Mouse (Mus musculus): ENCODE measurements at regions not wholly inside any gene's neighbourhood (a gene's known extent, or its start where the extent isn't known, plus 50 kb on each side); places are given as distances from the start of the nearest gene placed in this dataset.

- DNase-seq (ENCODE audit: low spot score), result no peak
Observed at GRCm38 (mm10) chr5:26338191-26338590, 80.7 kb downstream of the Gm7361 start.

DNA sequence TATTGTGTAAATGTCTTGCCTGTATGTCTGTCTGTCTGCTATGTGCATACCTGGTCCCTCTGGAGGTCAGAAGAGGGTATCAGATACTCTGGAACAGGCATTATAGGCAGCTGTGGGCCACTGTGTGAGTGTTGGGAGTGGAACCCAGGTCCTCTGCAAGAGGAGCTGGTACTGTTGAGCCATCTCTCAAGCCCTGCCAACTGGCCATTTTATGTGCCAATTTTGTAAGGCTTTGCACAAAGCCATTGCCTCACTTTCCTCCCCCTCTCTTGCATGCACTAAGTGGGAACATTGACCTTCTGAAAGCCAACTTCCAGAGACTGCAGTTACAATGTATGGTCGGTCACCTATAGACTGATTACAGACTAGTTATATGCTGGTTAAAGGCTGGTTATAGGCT is 81.8 kb downstream of the Gm7361 start:
- no peak for DNase-seq (ENCODE audit: low spot score)

- DNase-seq (ENCODE audit: low spot score), result no peak
Observed at GRCm38 (mm10) chr5:26355156-26355555, 97.7 kb downstream of the Gm7361 start.

GRCm38 (mm10) chr5:26359082-26359481 is 101.6 kb downstream of the Gm7361 start:
- DNase-seq (ENCODE audit: low spot score), result no peak

DNA sequence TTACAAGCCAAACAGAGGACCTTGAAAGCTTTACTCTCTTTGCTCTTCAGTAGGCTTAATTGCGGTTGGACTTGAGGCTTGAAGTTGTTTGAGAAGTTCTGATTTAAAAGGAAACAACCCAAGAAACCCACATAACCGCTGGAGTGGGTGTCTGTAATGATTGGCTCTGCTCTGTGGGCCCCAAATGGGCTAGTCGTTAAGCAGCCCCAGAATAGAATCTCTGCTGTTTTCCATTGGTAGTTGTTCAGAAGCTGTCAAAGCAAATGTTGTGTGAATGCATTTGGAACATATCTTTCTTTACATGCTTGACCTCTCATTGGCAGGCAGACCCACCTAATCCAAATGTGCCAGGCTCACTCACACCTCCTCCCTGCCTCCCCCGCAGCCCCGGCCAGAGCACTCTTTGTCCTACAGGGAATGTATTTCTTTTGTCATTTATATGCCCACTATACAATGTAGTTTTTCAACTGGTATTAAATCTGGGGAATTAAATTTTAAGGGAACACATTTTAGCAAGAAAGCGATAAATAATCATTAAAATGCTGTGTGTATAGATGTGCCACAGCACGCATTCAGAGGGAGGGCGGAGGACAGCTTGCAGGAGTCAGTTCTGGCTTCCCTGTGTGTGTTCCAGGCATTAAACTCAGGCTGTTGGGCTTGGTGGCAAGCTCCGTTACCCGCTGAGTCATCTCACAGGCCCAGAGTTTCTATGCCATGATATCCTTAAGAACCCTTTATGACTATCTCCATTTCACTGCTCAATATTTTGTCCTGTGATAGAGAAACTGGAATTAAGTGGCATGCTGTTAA is 116.9 kb downstream of the Gm7361 start:
- no peak for DNase-seq (ENCODE audit: low spot score)

DNA sequence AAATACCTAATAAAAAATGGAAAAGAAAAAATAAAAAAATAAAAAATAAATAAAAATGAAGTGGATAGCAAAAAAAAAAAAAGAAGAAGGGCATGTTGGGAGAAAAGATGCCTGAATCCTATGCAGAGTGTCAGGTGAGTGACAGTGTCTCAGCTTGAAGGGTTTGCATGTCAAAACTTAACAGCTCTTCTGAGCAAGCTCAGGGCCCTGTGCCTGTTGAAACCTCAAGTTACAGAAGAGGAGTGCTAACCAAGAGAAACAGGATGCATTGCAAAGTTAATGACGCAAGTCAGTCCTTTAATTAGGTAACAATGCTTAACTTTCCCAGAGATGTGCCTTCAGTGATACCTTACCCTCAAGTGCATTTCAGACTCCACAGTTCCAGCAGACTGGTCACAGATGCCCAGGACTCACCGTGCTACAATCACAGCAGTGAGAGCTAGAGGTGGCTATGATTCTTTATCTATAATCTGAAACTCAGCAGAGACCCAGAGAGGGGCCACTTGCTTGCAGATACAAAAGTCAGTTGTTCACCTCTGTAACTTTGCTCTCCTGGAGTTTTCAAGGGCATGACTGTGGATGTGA is 149.7 kb downstream of the Gm7361 start:
- DNase-seq (ENCODE audit: low spot score), result no peak

DNA sequence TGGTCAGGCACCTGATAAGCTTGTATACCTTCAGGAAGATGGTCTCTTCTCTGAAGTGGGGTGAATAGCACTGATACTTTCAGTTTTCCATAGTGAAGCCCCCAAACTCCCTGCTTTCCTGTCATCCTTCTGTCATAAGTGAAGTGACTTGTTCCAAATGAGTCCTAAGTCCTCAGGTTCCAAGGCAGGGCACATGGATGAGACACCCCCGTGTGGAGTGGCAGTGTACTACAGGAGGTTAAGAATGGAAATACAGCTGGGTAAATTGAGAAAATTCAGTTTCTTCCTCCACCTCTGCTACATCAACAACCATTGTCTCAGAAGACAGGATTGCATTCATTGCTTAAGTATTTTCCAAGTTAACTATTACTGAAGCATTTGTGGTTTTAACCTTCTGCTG is 155.7 kb downstream of the Gm7361 start:
- no peak for DNase-seq (ENCODE audit: low spot score)

- DNase-seq (ENCODE audit: low spot score), result no peak
Observed at GRCm38 (mm10) chr5:26444331-26445200, 187.1 kb downstream of the Gm7361 start.

DNA sequence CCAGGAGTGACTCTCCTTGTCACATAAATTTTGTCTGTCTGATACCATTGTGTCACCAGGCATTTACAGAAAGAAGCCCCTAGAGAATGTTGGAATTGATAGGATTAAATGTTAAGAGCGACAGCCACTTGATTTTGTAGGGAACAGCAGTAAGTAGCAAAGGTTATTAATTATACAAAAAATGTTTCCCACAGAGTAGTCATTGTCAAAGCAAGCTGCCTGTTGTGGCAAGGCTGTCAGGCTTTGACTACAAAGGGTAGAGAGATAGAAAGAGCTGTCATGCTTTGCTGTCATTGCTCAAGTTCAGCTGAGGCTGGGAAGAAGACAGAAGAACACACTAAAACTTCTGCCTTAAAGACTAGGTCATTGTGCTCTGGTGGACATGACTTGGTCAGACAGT is 193.8 kb downstream of the Gm7361 start:
- no peak for DNase-seq (ENCODE audit: low spot score)

DNA sequence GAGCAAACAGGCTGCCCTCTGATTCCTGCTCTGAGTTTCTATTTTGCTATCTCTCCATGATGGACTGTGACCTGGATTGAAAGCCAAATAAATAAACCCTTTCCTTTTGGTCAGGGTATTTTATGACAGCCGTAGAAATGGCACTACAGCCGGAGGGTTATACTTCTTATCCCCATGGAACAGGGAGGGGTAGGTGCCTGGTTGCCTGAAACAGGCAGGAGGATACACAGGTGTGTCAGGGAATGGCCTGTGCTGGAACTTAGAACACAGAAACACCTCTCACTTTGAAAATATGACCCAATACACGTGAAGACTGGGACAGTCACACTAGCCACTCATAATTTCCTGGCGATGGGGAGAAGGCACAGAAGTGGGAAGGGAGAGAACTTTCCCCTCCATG is 200.1 kb downstream of the Gm7361 start:
- DNase-seq (ENCODE audit: low spot score), result no peak

DNA sequence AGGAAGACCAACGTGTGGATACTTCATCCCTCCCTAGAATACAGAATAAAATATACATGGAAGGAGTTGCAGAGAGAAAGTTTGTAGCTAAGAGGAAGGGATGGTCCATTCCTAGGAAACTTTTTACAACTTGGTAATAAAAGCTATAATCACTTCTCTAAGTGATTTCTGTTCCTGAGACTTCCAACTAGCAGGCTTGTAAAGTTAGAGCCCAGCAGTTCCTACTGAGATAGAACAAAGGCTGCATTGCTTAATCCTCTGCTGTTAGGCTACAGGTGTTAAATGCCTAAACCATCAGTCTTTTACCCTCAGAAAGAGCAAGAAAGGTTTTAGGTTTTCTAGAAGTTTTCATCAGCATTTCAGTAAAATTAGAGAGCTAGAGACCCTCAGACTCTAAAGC is 209.2 kb downstream of the Gm7361 start:
- DNase-seq (ENCODE audit: low spot score), result no peak

GRCm38 (mm10) chr5:26485726-26486125 is 228.2 kb downstream of the Gm7361 start:
- DNase-seq (ENCODE audit: low spot score), result no peak

DNA sequence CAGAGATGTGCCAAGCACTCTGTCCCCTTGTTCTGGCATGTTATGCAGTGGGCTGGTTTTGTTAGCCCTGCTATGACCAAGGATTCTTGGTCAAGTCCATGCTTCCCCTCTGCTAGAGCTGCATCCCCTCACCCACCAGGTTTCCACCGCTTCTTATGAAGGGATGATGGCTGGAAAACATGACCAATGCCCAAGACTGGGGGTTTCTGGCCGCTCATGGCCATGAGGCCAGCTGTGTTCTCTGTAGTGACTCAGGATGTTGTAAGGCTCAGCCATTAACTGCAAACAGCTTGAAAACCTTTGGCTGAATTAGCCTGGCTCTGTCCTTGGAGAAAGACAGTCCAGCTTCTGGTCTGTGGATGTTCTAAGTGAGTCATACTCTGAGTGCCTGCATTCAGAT is 236.5 kb downstream of the Gm7361 start:
- no peak for DNase-seq (ENCODE audit: low spot score)

GRCm38 (mm10) chr5:26497641-26498430 is 240.3 kb downstream of the Gm7361 start:
- DNase-seq (ENCODE audit: low spot score), result no peak

DNA sequence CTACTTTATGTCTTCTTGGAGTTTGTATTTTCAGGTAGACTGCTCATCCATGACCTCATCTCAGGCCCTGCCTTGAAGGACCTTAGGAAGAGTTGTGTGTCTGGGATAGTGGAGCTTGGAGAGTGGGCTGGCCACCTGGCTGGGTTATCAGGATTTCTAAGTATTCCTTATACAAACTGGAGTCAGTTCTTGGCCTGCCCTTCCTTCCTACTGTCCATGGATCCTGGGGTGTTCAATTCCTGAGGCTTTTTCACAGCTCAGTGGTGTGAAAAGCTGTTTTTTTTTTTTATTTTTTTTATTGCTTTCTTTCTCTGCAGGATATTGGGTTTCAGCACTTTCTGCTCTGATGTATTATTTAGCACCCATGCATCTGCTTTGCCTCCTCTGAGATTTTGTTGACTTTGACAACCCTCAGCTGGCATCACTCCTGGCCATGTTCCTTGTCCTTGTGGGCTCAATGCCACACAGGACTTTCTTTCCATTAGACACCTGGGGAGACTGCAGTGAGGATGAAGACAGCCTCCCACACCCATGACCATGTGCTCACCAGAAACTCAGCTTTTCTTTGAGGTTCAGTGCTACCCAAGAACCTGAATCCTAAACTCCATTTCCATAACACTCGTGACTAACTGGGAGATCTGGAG is 252.2 kb downstream of the Gm7361 start:
- DNase-seq (ENCODE audit: low spot score), result no peak

GRCm38 (mm10) chr5:26513039-26513955 is 255.8 kb downstream of the Gm7361 start:
- no peak for DNase-seq (ENCODE audit: low spot score)

DNA sequence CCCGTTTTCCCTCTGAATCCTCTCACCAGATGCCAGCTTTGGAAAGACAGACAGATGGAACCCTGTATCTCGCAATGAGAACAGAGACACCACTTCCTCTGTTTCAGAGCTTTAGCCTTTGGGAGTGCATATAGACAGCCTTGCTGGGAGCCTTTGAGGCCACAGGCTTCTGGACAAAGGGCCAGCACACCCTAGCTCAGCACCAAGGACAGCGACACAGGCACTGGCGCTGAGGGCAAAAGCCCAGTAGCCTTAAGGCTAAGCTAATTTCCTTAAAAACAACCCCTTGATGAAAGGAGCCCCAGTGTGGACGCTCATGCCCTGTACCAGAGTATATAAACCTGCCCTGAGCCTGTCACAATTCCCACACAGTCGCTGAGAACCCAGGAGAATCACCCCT is 278.1 kb downstream of the Gm7361 start:
- peak; percentile 17 for DNase-seq (ENCODE audit: low spot score)

- DNase-seq (ENCODE audit: low spot score), result no peak
Observed at GRCm38 (mm10) chr5:26563291-26563690, 253.7 kb upstream of the Dpp6 start.

DNA sequence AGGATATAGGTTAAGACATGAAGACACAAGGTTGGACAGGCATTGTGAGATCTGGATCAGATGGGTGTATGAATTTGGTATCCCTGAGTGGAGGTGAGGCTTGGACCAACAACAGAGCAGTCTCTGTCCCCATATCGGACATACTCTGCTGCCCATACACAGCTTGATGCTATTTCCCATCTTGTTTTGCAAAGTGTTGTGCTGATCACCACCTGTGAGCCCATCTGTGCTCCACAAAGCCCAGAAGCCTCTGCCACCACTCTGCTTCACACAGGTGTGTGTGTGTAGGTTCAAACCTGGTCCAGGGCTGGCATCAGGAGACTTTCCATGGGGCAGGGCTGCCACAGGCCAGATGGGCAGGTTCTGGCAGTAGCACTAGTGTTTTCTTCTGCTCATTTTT is 252.9 kb upstream of the Dpp6 start:
- no peak for DNase-seq (ENCODE audit: low spot score)

- no peak for DNase-seq (ENCODE audit: low spot score)
Observed at GRCm38 (mm10) chr5:26572691-26573191, 244.3 kb upstream of the Dpp6 start.
